Mouse (Mus musculus) embryonic facial prominence, embryonic 12.5 days (tissue): Measurements from ENCODE around the gene Trmt10c. TPM values are rescaled to one million over a fixed set of nuclear protein-coding genes. Genes with fewer than 3 reads are reported as not detected.

Experiments used
- ATAC-seq: fragments of 200-750 bp; cut with Nextera tagmentation; 2 replicates; pipeline ENCODE4 v1.8.0; 2017; ENCODE audit not compliant: insufficient number of reproducible peaks, insufficient read depth, low FRiP score, low TSS enrichment
- H3K27ac ChIP-seq: fragments of 300-500 bp; sonication (generic); 2 replicates; pipeline ENCODE4 v1.5.1; 2016; ENCODE audit warnings: mild to moderate bottlenecking
- H3K27me3 ChIP-seq: fragments of 300-500 bp; sonication (generic); 2 replicates; pipeline ENCODE4 v1.6.1; 2016; ENCODE audit warnings: mild to moderate bottlenecking, moderate library complexity
- H3K36me3 ChIP-seq: fragments of 300-500 bp; sonication (generic); 2 replicates; pipeline ENCODE4 v1.6.1; 2016; ENCODE audit warnings: mild to moderate bottlenecking
- H3K4me1 ChIP-seq: fragments of 300-500 bp; sonication (generic); 2 replicates; pipeline ENCODE4 v1.6.1; 2016
- H3K4me2 ChIP-seq: fragments of 300-500 bp; sonication (generic); replicated peaks from 2 replicates; pipeline ENCODE4 v1.6.1; 2016; ENCODE audit warnings: mild to moderate bottlenecking, moderate library complexity
- H3K4me3 ChIP-seq: fragments of 300-500 bp; sonication (generic); 2 replicates; pipeline ENCODE4 v1.5.1; 2016; ENCODE audit warnings: mild to moderate bottlenecking
- H3K9ac ChIP-seq: fragments of 300-500 bp; sonication (generic); 2 replicates; pipeline ENCODE4 v1.6.1; 2016; ENCODE audit warnings: mild to moderate bottlenecking, moderate library complexity
- H3K9me3 ChIP-seq: fragments of 300-500 bp; sonication (generic); 2 replicates; pipeline ENCODE4 v1.6.1; 2016; ENCODE audit warnings: mild to moderate bottlenecking, moderate library complexity
- WGBS: fragments of 180-500 bp; shearing (Covaris S2); methylation state at CpG from one replicate; pipeline ENCODE4 v1.1.7; 2016; 5-methylcytosine and 5-hydroxymethylcytosine counted together
- microRNA-seq: library from miRNA; unstranded; fragments of <30 nt; microRNA quantifications from one replicate; pipeline ENCODE4, GENCODE M21; 2017
- polyA plus RNA-seq: library from polyadenylated mRNA; unstranded; fragments of >200 nt; fragmentation: Nextera tagmentation; extraction: Ambion mirVana; gene quantifications from 2 replicates; pipeline ENCODE4 v1.2.1, GENCODE M21; 2016

Gene Trmt10c
- polyA plus RNA-seq, 1 experiment from 2014 or later, result 31.5 TPM

DNA sequence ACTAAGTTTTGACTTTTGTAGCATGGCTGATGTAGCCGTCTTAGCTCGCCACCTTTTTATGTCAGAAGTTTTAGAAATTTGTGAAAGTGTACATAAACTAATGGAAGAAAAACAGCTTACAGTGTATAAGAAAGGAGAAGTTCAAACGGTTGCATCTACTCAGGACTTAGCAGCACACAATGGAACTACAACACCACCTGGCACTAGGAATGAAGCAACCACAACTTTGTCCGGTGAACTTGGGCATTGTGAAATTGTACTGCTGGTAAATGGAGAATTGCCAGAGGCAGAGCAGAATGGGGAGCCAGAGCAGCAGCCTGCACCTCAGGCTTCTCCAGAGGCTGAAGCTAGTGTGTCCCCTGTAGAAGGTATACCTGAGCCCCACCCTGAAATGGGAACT, 47.3 kb downstream of the Trmt10c start:
- no peak overlapping the region for H3K9ac ChIP-seq
- H3K27ac ChIP-seq, result no peak overlapping the region
- H3K27me3 ChIP-seq, result no peaks in the 10 kb centered on the region
- H3K9me3 ChIP-seq, result no peaks in the 10 kb centered on the region
- no peak overlapping the region for H3K4me3 ChIP-seq
- 93% methylated on average over 4 of the region's 4 CpGs for WGBS
- peaks cover 26% of the 10 kb centered on the region for H3K36me3 ChIP-seq
- H3K4me1 ChIP-seq, result no peaks in the 10 kb centered on the region
- no peak overlapping the region for H3K4me2 ChIP-seq
- ATAC-seq, result no peak

DNA sequence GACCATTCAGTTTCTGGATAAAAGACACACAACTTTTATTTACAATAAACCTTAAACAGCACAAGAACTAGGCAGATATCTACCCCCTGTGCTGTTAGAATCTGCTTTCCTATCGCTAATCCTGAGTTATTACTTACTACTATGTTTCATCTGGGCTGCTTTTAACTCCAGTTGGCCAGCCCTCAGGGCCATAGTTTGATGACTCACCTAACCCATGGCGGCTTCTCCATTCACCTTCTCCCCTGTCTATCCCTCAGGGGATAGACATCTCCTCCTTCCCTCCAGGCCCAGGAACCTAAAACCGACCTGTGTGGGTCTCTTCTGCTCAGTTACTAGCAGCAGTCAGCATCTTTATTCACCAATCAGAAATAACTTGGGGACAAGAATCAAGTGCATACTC, 51.6 kb downstream of the Trmt10c start:
- WGBS, result 87% methylated on average over 3 of the region's 3 CpGs
- Histone ChIP-seq H3K4me1 (no peaks in the 10 kb centered on the region), H3K4me3 (no peak overlapping the region), H3K27ac (no peak overlapping the region), H3K9ac (no peak overlapping the region), H3K9me3 (no peaks in the 10 kb centered on the region), H3K36me3 (peaks cover 30% of the 10 kb centered on the region), H3K27me3 (no peaks in the 10 kb centered on the region), H3K4me2 (no peak overlapping the region)
- ATAC-seq, result no peak

Small RNA genes lying within 50 kb of the gene (microRNA-seq; reads per million reads assigned to microRNA genes)
- not detected for gene Gm24047

Other genes with a start within 250 kb of the Trmt10c start
- gene Nfkbiz, start 198.9 kb downstream of the Trmt10c start, polyA plus RNA-seq, result 4.2 and 4.8 TPM in 2 replicates
- gene Nxpe3, start 142.5 kb downstream of the Trmt10c start, polyA plus RNA-seq, result 0.83 and 1.2 TPM in 2 replicates
- gene Cep97, start 103.0 kb downstream of the Trmt10c start, polyA plus RNA-seq, result 13.3 and 16.3 TPM in 2 replicates
- gene Rpl24, start 71.5 kb downstream of the Trmt10c start, polyA plus RNA-seq, result 795 and 800 TPM in 2 replicates
- 22.6 and 23.3 TPM in 2 replicates for gene Zbtb11, start 63.9 kb downstream of the Trmt10c start, polyA plus RNA-seq
- 263 and 281 TPM in 2 replicates for gene Pcnp, start 8.1 kb downstream of the Trmt10c start, polyA plus RNA-seq
- 45.0 and 45.4 TPM in 2 replicates for gene Senp7, start 10.5 kb upstream of the Trmt10c start, polyA plus RNA-seq
- gene Impg2, start 166.5 kb upstream of the Trmt10c start, polyA plus RNA-seq, result 0.19 and 0.33 TPM in 2 replicates